Mouse (Mus musculus) induced T-regulatory cell, adult 2 months (primary cell): ENCODE results near the gene 4930539E08Rik.

ENCODE experiments used
- DNase-seq: peaks from one replicate; pipeline ENCODE4 v3.0.0-alpha.2; 2012; ENCODE audit warnings: low read depth

The 4930539E08Rik gene

DNA sequence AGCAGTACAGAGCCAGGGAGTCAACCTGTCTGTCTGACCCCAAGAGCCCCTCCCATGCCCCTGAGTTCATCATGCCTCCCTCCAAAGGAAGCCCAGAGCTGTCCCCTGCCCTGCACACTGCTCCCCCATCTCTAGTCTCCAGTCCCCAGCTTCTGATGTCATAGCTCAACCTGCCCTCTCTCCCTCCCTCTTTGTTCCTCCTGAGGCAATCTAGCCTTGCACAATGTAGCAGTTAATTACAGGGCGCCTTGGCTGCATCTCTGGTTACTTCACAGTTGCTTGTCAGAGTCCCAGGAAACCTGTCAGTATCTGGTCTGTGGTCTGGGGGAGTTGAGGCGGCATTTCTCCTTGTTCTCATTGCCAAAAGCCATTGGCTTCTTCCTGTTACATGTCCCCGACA lies 59.1 kb downstream of the 4930539E08Rik start:
- no peak for DNase-seq

DNA sequence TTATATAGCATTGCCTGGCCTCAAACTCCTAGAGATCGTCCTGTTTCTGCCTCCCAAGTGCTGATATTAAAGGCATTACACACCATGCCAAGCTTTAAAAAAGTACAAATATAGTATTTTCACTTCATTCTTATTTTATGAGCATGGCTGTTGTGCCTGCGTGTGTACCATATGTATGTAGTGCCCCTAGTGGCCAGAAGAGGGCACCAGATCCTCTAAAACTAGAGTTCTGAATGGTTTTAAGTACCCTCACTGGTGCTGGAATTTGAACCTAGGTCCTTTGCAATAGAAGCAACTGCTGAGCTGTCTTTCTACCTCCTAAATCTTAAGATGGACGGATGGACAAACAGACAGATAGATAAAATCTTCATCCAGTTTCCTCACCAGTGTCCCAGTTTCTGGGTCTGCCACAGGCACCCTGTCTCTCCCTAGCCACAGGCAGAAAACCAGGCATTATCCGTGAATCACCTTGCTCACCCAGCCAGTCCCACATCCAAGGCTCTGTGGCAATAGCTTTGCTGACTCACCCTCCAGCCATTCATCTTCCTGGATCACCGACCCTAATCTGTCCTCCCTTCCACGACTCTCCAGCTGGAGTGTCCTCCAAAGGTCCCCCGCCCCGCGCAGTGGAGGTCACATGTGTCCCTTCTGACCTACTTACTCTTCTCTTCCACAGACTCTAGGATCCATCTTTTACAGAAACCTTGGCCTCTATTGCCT lies 59.8 kb downstream of the 4930539E08Rik start:
- DNase-seq, result peak; percentile 74

DNA sequence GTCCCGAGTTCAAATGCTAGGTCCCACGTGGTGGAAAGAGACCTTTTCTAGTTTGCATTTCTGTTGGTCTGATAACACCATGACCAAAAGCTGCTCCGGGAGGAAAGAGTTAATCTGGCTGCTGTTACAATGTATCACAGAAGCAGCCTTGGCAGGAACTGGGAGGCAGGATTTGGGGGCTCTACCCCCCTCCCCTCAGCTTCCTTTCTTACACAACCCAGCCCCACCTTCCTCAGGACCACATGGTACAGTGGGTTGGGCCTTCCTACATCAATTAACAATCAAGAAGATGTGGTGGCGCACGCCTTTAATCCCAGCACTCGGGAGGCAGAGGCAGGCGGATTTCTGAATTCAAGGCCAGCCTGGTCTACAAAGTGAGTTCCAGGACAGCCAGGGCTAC lies 60.7 kb downstream of the 4930539E08Rik start:
- DNase-seq, result no peak

DNA sequence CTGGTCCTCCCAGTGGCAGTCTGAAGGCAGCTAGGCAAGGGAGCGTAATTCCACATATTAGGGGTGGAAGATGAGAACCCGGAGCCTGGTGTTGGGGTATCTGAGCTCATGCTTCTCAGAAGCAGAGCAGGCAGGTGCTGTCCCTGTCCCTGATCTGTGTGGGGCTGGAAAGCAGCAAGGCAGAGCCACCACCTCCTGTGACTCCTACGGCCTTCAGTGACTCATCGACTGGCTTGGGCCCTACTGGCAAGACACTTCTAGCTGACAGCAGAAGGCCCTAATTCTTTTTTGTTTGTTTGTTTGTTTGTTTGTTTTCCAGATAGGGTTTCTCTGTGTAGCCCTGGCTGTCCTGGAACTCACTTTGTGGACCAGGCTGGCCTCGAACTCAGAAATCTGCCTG lies 64.6 kb downstream of the 4930539E08Rik start:
- no peak for DNase-seq

DNA sequence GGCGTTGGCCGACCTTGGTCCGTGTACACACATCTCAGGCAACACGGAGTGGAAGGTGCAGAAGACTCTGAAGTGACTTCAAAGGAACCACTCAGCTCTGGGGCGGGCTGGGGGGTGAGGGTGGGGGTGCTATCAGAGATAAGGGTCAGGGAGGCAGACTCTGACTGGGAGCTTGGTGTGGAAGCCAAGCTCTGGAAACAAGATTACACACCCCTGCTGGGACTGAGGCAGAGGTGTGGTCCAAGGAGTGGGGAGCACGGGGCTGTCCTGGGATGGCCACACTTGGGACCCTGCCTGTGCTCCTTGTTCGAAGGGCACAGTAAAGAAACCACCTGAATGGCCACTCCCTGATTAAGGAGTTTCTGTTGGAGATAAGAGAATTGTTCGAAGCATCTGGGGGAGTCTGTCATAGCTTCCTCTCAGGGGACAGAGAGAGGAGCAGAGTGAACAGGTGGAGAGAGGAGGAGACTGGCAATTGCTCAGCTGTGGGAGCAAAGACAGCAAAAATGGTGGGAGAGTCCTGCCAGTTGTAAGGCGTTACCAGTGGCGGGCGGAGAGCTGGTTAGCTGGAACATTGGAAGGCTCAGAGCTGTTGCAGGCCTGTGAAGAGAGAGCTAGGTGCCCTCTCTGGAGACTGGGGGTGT lies 68.0 kb downstream of the 4930539E08Rik start:
- DNase-seq, result no peak
